Mouse (Mus musculus) olfactory bulb, adult 2 months (tissue): ENCODE results near the gene Klhl29.

Experiments
- CTCF ChIP-seq: fragments of 200-500 bp; IDR thresholded peaks from 2 replicates; pipeline ENCODE4 v1.5.1; 2012; ENCODE audit warnings: low read depth, mild to moderate bottlenecking, low read length, moderate library complexity; ENCODE audit not compliant: insufficient read depth
- POLR2A ChIP-seq: fragments of 200-500 bp; IDR thresholded peaks from 2 replicates; pipeline ENCODE4 v1.6.1; 2012; ENCODE audit warnings: mild to moderate bottlenecking, low read depth, low read length, moderate library complexity; ENCODE audit not compliant: insufficient read depth

- TF ChIP-seq CTCF (no peak), POLR2A (no peak)
These were observed 41.3 kb downstream of the Klhl29 start for GRCm38 (mm10) chr12:5334175-5334574.
